Mouse (Mus musculus) bone marrow macrophage, adult 2 months (primary cell): ENCODE measurements around the gene Trove2.

Experiments
- CTCF ChIP-seq: IDR thresholded peaks from 2 replicates; pipeline ENCODE4 v1.5.1; 2012; ENCODE audit warnings: low read depth, mild to moderate bottlenecking, low read length, moderate library complexity
- POLR2A ChIP-seq: IDR thresholded peaks from 2 replicates; pipeline ENCODE4 v1.6.1; 2012; ENCODE audit warnings: mild to moderate bottlenecking, low read depth, low read length, borderline replicate concordance

DNA sequence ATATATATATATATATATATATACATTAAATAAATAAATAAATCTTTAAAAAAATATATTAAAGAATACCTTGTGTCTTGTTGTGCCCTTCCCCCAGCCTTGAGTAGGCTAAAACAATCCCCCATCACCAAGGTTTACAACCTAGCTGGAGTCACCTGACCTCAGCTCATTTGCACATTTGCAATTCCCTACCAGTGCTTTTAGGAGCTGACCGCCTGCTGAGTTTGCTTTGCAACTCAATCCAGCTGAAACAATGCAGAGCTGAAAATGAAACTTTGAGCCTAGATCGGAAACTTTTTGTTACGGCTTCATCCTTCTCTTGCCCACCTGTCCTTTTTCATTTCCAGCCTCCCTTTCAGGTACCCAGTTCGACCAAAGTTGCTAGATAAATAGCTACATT is 45.2 kb downstream of the Trove2 start:
- no peak for TF ChIP-seq CTCF
- no peak for TF ChIP-seq POLR2A
